Mouse (Mus musculus) gonadal fat pad, adult 2 months (tissue): Measurements from ENCODE around the gene Fam120b. TPM values are rescaled to one million over a fixed set of nuclear protein-coding genes. Genes with fewer than 3 reads are reported as not detected.
"Not testable (repeated sequence)": the region's sequence is repeated elsewhere in the genome, so short reads cannot be mapped to it uniquely, and the experiment has no call there.

Experiments
- DNase-seq: peaks from one replicate; pipeline ENCODE4 v3.0.0-alpha.2; 2012; ENCODE audit warnings: low read depth
- polyA plus RNA-seq: library from polyadenylated mRNA; depleted of rRNA; stranded (reverse); fragments of >200 nt; gene quantifications from 2 replicates; pipeline ENCODE4 v1.2.3, GENCODE M21; 2012; rRNA removed

Gene Fam120b
- polyA plus RNA-seq, 1 experiment = 12.7 TPM

DNA sequence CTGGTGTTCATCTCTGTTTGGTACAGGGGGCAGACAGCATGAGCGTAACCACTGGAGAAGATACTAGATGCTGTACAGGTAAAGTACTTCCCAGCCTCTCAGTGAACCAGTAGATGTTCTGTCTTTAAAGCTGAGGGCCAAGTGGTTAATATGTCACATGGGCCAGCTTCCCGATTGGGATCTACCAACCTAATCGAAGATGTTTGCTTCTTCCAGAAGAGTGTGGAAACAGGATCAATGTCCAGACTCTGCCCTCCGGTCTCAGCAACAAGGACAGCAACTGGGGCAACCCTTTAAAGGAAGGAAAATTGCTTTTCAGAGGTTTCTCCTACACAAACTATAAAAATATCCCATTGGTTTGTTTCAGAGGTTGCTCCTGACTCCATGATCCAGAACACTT, 35.5 kb downstream of the Fam120b start:
- DNase-seq = no peak

DNA sequence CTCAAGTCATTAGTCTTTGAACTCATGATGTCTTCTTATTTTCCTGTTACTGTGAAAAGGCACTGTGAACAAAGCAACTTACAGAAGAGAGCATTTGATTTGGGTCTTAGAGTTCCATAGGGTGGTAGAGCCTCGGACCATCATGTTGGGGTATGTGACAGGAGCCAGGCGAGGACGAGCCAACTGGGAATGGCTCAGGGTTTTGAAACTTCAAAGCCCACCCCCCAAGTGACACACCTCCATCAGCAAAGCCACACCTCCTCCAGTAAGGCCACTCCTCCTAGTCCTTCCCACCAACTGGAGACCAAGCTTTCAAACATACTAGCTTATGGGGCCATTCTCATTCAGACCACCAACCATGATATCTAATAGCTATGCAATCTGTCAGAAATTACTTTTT, 36.0 kb downstream of the Fam120b start:
- DNase-seq = no peak

DNA sequence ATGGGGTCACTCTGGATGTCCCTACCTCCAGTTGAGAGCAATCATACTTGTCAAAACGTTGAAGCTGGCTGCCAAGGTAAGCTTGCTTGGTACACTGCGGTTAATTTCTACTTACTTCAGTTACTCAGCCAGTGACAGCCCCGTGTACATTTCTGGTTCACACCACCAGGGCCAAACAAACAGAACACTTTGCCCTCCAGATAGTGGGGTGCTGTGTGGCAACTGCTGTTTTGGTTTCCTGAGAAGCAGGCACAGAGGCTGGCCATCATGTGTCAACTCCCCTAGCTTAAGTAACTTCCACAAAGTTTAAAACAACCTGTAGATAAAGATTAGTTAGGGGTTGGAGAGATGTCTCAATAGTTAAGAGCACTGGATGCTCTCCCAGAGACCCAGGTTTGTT, 38.7 kb downstream of the Fam120b start:
- no peak for DNase-seq

DNA sequence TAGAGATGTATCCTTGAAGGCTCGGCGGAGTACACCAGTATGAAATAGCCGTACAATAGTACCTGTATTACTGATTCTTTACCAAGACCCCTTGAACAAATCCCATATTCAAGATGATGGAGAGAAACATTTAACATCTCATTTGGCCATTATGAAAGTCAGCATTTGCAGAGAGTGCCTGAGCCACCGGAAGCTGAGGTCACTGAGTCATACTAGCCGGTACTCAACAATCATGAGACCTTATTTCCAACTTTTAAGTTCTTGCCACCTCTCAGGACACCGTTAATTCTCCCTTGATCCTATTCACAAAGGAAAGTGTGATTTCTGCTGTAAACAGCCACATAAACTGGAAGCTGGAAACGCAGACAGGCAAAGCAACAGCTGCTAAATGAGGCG, 44.1 kb downstream of the Fam120b start:
- no peak for DNase-seq

DNA sequence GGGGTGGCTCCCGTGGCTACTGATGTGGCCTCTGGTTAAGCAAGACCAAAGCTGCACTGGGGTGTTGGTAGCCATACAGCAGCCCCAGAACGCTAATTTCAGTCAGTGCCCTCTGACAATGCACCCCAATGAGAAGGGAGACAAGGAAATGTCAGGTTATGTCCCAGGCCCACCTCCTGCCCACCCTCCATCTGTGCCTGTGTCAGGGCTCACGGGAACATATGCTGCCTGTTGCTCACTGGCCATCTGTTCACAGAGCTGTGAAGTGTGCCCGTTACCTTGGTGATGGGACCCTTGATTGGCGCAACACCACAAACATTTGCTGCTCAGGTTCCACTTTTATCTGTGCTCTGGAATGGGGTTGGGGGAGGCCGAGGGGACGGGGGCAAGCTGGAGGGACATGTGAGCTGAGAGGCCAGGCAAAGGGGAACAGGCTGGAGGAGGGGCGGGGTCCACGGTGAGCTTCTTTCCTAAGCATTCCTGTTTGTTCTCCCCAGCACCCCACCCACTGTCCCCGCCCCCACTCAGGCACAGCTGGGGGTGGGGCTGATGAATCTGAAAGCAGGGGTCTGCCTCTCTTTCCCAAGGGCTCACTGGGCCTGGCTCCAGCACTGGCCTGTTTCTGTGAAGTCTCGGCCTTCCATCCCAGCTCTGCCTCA, 44.6 kb downstream of the Fam120b start:
- no peak for DNase-seq

DNA sequence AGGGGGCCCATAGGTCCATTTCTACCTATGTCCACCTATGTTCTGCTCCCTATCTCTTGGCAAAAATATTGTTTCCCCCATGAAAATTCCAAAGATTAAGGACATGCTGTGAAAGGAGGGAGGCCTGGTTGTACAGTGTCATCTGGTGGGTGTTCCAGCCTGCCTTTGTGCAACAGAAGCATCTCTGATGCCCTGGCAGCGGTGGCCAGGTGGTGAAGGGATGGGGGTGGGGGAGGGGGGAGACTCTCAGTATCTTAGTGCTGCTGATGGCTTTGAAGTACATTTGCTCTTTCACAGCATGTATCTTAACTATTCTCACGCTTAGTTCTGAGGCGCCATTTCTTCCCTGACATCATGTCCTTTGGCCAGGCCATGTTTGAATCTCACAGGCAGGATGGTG, 49.4 kb downstream of the Fam120b start:
- DNase-seq = no peak

DNA sequence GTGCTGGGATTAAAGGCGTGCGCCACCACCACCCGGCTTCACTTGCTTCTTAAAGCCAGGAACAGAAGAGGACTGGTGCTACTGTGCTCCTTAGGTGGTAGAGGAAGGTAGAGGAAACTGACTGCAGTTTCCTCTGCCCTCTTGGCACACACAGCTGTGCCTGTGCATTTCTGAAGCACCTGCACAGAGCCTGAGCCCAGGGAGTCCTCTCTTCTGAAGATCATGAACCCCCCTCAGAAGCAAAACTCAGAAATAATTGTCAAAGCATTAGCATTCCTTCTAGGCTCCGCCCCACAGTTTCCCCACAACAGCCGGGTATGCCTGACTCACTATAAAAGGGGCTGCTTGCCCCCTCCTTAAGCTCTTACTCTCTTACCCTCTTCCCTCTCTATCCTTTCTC, 51.8 kb downstream of the Fam120b start:
- DNase-seq = no peak

DNA sequence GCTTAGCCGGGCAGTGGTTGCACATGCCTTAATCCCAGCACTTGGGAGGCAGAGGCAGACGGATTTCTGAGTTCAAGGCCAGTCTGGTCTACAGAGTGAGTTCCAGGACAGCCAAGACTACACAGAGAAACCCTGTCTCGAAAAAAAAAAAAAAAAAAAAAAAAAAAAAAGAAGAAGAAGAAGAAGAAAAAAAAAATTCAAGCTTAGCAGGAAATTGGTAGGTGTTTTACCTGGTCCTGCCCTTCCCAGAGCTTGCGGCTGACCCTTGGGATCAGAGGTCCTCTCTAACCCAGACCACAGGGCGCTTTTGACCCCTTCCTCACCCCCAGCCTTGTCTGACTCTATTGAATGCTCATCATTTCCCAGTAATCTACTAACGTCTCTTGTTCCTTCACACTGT, 53.1 kb downstream of the Fam120b start:
- not testable (repeated sequence) for DNase-seq

DNA sequence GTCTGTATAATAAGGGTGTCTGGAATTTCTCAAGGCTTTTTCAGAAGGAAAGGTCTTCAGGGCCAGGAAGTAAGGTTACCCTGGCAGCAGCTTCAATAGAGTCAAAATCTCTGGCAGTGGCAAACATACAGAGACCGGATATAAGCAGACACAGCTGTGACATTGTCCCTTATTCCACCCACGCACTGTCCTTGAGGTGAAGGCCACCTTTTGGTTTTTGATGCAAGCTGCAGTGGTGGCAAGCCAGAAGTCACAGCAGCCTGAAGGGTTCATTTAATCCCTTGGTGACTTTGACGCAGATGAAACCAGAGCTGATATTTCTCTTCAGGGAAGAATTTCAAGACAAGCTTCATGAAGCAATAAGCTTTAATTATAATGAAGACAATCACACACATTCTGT, 53.6 kb downstream of the Fam120b start:
- no peak for DNase-seq

DNA sequence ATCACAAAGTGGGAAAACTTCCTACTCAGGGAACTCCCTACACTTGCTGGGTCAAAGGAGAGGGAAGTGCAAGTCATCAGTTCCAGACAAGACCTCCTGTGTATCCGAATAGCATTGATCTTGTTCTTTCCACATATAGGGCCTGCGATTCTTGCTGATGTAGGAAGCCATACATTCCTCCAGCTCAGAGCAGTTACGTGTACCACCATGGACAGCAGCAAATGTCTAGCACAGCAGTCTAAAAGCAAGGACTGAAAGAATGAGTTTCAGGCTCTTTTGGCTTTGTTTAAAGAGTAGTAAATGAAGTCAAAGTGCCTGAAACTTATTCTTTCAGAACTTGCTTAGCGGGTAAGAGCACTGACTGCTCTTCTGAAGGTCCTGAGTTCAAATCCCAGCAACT, 59.2 kb downstream of the Fam120b start:
- DNase-seq = no peak

DNA sequence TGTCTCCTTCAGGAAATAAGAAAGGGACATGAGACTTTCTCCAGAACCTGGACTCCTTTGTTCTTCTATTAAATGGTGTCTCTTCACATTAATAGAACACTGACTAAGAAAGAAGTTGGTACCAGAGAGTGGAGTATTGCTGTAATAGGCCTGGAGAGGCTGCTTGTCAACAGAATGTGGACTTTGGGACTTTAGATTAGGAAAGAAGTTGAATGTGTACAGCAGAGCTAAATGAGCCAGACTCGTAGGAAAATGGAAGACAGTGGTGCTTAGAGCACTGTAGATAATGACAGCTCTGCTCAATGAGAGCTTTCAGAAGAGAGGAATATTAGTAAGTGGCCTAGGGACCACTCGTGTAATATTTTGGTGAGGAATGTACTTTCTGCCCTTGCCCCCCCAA, 60.6 kb downstream of the Fam120b start:
- DNase-seq = no peak

DNA sequence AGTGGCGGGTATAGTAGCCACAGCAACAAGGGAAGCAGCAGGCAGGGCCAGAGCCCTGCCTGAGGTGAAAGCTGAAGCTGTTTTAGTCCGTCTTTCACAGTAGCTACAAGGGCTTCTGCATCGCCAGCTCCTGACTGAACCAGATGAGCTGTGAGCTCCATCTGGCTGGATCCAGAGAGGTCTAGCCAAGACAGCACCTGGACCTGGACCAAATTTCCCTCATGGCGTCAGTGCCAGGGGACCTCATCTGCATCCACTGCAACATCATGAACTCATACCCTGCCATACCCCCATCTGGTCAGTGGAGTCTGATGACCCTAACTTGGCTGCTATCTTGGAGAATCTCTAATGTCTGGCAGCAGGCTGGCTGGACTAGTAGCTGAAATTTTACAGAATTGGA, 63.8 kb downstream of the Fam120b start:
- no peak for DNase-seq

DNA sequence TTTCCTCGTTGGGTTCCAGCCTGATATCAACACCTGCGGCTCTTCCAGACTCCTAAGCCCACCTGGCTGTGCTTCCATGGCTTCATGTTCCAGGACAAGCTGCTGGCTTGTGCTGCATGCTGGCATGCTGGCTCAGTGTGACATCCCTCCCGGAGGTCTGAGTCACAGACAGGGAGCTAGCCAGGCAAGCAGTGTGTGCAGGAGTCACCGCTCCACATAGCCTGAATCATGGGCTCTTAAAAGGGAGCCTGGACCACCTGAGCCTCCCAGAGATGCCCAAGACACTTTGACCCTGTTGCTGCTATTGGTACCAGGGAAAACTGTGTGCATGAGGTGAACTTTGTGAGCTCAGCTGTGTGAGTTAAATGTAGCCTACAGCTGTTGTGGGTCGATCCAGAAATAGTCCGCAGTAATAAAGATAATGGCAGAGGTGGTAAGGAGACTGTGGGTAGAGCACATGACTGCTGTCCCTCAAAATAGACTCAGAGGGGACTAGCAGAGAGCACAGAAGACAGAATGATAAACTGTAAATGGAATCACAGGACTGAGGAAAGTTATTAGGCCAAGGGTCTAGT, 66.0 kb downstream of the Fam120b start:
- DNase-seq = no peak

DNA sequence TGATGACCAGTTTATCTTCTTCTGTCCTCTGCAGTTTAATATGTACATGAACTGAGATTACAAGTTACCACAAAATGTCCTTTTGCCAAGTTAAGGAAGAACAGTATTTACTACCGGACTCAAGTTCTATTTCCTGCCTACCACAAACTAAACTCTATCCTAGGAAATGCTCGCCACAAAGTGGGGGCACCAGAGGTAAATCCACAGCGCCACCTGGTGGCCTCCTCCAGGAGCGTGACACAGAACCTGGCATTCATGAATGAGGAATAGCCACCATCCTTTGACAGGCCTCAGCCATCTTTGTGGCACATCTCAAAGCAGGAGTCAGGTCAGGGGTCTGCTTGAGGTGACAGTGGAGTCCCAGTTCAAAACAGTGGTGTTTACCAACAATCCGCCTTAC, 71.7 kb downstream of the Fam120b start:
- no peak for DNase-seq

DNA sequence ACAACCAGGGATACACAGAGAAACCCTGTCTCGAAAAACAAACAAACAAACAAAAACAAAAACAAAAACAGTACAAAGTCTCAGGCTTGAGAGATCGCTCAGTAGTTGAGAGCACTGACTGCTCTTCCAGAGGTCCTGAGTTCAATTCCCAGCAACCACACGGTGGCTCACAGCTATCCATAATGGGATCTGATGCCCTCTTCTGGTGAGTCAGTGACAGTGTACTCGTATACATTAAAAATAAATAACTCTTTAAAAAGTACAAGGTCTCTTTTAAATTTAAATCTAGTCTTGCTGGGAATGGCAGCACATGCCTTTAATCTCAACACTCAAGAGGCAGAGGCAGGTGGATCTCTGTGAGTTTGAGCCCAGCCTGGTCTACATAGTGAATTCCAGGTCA, 76.7 kb downstream of the Fam120b start:
- no peak for DNase-seq

Other genes starting within 250 kb of the Fam120b start
- gene Dll1, start 19.3 kb upstream of the Fam120b start, polyA plus RNA-seq = 12.0 and 17.0 TPM in 2 replicates
- gene Psmb1, start 103.5 kb downstream of the Fam120b start, polyA plus RNA-seq = 174 and 194 TPM in 2 replicates
- 34.4 and 35.8 TPM in 2 replicates for gene Tbp, start 103.7 kb downstream of the Fam120b start, polyA plus RNA-seq
- gene Pdcd2, start 131.1 kb downstream of the Fam120b start, polyA plus RNA-seq = 21.0 and 23.3 TPM in 2 replicates
- 2.2 and 2.5 TPM in 2 replicates for gene Prdm9, start 168.2 kb downstream of the Fam120b start, polyA plus RNA-seq